8 mouse cellular contexts compared by ENCODE assay signal in the genomic region with DNA sequence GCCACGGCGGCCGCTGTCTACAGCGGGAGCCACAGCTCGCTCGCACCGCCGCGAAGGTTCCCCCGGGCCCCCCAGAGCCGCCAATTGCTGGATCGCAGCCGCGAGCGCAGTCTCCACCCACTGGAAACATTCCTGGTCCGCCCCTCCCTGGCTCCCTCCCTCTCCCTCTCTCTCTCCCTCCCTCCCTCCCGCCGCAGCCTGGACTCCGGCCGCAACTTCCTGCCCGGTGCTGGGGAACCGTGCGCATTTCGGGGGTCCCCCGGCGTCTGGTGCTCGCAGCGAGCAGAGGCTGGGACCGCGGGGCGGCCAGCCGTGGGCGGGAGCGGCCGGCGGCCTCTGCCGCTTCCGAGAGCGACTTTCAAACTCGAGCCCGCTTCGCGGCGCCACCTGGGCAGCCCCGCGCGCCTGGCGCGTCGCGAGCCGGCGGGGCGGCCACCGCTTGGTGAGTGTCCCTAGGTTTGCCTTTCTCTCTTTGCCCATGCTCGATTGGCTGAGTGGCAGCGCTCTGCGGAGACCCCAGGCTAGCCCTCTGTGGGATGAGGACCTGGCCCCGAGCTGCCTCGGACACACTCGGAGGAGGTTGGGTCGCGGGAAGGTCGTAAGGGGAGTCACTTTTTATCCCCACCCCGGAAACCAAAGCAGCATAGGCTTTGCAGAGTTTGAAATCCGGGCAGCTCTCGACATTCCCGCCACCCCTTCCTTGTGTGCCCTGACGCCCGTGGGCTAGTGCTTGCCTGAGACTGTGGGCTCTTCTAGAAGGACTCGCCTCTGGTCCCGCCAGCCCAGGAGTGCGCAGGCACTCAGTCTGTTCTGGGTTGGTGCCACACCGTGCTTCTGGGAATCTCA. TPM values are rescaled to one million over a fixed set of nuclear protein-coding genes. Genes with fewer than 3 reads are reported as not detected.
DNase-seq lines count a peak whose midpoint lies in the region; ATAC-seq lines count a peak whose summit lies in the region.

No protein-coding gene starts in this region.

- H3K9me3 ChIP-seq in forebrain, embryonic 11.5 days (ENCODE audit: control insufficient read depth, low read length) = no peaks in the 10 kb centered on the region

- peaks cover 49% of the 10 kb centered on the region for H3K27me3 ChIP-seq in forebrain, embryonic 11.5 days (ENCODE audit: control insufficient read depth, insufficient read depth, low read length)

- WGBS in forebrain, embryonic 11.5 days = under 1% methylated on average over 67 of the region's 74 CpGs

- H3K27ac ChIP-seq in forebrain, embryonic 11.5 days (ENCODE audit: low read depth, low read length) = no peak overlapping the region

- peaks cover 11% of the 10 kb centered on the region; the same call in 1 of the 2 replicates for H3K4me1 ChIP-seq in forebrain, embryonic 11.5 days (replicated peaks; ENCODE audit: control insufficient read depth, insufficient read depth, low read length)

- peak overlapping the region; percentile 97 for H3K4me2 ChIP-seq in forebrain, embryonic 11.5 days (ENCODE audit: low read depth, low read length, severe bottlenecking)

- peak; percentile 42 for ATAC-seq in CD4-positive, CD25-positive, alpha-beta regulatory T cell, adult 4 months
- ATAC-seq in forebrain, embryonic 11.5 days (replicated peaks; ENCODE audit: low FRiP score) = peak; percentile 84

- H3K9ac ChIP-seq in forebrain, embryonic 11.5 days (ENCODE audit: low read length) = peak overlapping the region; percentile 61

- H3K4me3 ChIP-seq in forebrain, embryonic 11.5 days (ENCODE audit: low read depth, low read length) = peak overlapping the region; percentile 67

- intact Hi-C loops in heart, postnatal 14 days (cut with DNase I) = loop anchor here (2.0 to 5.0 kb wide), 3 partner anchors 15 to 63 kb away; no protein-coding TSS in a partner anchor

- peak; percentile 39 to 51 for DNase-seq in adrenal gland, postnatal 4 days (ENCODE audit: low spot score in 2 of 2)
- DNase-seq in forebrain, embryonic 11.5 days (ENCODE audit: low spot score) = peak; percentile 85
- peak; percentile 83 to 86 for DNase-seq in heart, postnatal 14 days
- peak; percentile 93 to 96 for DNase-seq in kidney, postnatal 4 days
- peak; percentile 72 for DNase-seq in lung, postnatal 36 days
- peak; percentile 75 for DNase-seq in retina, embryonic 14.5 days (ENCODE audit: low spot score)
- peak; percentile 63 for DNase-seq in urinary bladder, postnatal 10 days (ENCODE audit: low spot score)

- no peaks in the 10 kb centered on the region for H3K36me3 ChIP-seq in forebrain, embryonic 11.5 days (ENCODE audit: control insufficient read depth, insufficient read depth, low read length)

RNA-seq across cellular contexts. Expression of gene Plekhg3, which starts 2.9 kb away (rescaled TPM):
- polyA plus RNA-seq in CD4-positive, CD25-positive, alpha-beta regulatory T cell, adult 4 months (2017; shearing (Covaris generic)) = 1 to 10 TPM in 1 of 2 experiments, under 1 TPM in 1; 0.91 to 2.2 TPM
- 10 to 100 TPM; 21.0 to 29.2 TPM for total RNA-seq in adrenal gland, postnatal 4 days (2021)
- 1.0 and 1.3 TPM in 2 replicates for polyA plus RNA-seq in forebrain, embryonic 11.5 days (2014; fragmentation: Nextera tagmentation; extraction: Ambion mirVana)
- 10 to 100 TPM; 19.1 to 20.4 TPM for total RNA-seq in heart, postnatal 14 days (2021)
